Mouse (Mus musculus) adrenal gland, postnatal 25 days (tissue): ENCODE measurements around the gene Olfr1395. TPM values are rescaled to one million over a fixed set of nuclear protein-coding genes. Genes with fewer than 3 reads are reported as not detected.

Source experiments
- DNase-seq: peaks from one replicate; pipeline ENCODE4 v3.0.0; 2021; ENCODE audit warnings: mixed read lengths
- long read RNA-seq: library from polyadenylated mRNA; stranded (forward); transcript quantifications from one replicate; pipeline ENCODE4 v2.0.0, GENCODE M21; 2021
- total RNA-seq: library from RNA; stranded (reverse); gene quantifications from 2 replicates; pipeline ENCODE4 v1.2.3, GENCODE M21; 2021

The Olfr1395 gene
- total RNA-seq, result not detected in 2 replicates
- long read RNA-seq, result 0 reads

DNA sequence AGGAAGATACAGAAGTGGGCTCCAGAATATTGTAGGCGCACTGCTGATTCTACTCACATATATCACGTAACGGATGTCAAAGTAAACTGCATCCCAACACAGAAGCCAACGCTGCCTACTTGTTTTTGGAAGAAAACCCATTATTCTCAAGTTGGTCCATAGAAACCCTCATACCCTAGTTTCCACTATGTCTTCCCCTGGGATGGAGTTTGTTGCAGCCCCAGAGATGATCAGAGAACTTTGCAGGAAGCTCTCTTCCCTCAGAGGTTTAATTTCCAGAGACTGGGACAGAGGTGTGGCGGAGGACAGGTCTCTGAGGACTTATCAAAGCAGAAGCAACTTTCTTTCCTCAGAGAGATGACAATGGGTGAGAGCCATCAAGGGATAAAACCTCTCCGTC lies at the start of gene Olfr1395:
Gene Olfr1395 (plus strand): TSS at position 301 of the 400 bp plus-strand sequence.
- DNase-seq, result no peak

DNA sequence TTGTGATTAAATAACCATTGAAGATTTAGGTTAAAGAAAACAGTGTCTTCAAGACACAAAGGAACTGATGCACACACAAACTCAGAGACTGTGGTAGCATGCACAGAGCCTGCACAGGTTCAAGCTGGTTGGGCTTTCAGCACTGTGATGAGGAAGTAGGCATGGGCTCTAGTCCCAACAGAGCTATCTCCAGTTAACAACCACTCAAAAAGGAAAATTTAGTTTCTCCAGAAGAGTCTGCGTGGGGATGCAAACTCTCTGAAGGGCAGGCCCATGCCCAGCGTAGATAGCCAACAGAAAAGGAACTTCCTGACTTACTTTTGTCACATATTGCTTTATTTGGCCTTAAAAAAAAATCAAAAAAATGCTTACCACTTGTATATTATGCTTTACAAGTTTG lies 49.3 kb upstream of the Olfr1395 start:
- no peak for DNase-seq

DNA sequence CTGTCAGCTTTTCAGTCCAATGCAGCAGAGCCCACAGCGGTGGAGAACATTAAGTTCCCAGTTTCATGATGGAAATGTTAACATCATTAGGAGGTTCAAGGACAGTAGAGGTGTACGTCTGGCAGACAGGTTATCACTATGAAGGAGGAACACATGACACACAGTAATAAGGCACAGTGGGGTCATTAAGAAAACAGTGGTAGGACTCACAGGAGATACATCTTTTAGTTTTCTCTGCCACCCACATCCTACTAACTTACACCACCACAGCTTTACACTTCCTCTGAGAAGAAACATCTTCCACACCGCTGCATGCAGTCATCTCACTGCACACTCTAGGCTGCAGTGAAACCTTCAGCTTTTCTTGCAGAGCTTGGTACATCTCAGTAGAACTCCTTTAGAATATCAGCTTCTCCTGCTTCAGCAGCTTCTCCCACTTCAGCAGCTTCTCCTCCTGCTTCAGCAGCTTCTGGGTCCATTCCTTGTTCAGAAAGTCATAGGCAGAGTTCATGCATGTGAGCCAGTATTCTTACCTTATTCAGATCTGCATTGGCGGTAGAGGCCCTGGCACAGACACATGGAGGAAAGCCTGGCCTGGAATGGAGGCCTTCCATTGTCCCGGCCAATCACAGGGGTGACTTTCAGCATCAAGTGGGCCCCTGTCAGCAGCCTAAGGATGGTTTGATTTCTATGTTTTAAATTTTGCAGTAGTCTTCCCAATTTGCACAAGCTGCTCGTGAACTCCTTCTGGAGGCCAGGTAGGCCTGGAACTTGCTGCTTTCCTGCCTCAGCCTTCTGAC lies 48.0 kb upstream of the Olfr1395 start:
- DNase-seq, result no peak

DNA sequence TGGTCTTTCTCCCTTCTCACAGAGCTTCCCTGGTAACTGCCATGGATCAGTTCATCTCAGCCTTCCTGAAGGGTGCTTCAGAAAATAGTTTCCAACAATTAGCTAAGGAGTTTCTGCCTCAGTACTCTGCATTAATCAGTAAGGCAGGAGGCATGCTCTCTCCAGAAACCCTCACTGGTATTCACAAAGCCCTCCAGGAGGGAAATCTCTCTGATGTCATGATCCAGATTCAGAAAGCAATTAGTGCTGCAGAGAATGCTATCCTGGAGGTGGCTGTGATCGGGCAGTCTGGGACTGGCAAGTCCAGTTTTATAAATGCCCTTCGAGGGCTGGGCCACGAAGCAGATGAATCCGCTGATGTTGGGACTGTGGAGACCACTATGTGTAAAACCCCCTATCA lies 46.7 kb upstream of the Olfr1395 start:
- no peak for DNase-seq

DNA sequence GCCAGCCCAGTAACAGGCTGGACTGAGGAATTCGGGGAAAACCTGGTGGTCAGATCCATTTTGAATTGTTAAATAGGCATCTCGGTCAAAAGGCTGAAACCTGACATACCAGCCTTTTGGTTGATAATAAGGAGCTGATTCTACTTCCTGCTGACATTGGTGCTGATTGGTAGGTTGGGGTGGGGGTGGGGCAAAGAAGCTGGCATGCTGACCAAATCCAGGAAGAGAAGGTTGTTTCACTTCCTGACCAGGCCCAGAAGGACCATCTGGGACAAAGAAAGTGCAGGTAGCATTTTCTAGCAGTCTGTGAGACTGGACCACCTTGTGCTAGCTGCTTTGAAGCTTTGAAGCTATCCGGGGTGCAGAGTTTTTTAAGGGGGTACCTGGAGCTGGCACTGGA lies 41.7 kb upstream of the Olfr1395 start:
- DNase-seq, result no peak

DNA sequence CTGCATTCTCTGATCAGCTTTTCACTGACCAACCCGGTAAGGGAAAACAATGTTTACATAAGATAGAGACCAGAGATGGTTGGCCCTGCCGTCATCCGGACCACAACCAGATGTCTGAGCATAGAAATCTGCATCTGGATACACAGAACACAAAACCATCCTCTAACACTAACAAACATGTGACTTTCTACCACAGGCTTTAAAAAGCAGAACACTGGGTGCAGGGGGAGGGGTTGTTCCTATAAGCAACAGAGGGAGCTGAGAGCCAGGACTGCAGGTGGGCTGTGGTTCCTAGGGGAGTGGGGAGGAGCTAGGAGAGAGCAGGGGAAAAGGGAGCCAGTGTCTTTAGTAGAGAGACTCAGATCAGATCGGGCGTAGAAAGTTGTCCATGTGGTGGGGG lies 40.6 kb upstream of the Olfr1395 start:
- DNase-seq, result no peak

DNA sequence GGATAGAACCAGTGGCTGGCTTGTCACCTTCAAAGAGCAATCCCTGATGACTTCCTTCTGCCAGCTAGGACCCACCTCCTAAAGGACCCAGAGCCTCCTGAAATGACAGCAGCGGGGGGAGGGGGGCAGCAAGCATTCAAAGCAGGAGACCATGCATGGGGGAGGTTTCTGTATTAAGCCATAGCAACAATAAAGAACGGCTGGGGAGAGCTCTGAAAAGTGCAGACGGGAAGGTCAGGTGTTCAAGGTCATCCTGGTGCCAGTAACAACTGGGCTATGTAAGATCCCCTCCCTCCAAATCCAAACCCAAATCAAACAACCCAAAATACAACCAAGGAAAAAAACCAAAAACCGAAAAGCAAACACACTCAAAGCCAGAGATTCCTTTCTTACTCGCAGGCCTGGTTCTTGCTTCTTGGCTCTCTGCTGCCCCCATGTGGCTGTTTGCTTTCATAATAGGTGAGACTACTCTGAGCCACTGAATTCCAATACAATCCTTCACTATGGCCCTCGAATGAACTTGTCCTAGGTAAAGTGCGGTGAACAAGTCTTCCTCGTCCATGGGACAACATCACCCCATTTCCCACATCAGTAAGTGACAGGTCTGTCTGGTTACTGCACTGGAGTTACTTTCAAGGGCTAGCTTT lies 38.9 kb upstream of the Olfr1395 start:
- peak; percentile 91 for DNase-seq

DNA sequence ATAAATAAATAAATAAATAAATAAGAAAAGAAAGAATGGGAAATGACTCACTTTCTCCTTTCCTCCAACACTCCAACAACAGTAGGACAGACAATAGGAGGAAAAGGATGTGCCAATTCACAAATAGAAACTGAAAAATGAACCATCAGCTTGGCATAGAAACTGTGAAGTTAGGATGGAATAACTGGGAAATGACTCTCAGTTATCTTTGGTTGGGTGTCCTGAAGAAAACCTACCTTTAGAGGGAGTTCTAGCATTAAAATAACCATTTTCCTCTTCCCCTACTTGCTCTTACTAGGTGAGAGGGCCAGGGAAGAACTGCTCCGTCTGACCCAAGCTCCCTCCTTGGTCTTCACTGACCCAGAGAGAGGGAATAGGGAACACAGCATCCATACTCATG lies 36.3 kb upstream of the Olfr1395 start:
- DNase-seq, result no peak

DNA sequence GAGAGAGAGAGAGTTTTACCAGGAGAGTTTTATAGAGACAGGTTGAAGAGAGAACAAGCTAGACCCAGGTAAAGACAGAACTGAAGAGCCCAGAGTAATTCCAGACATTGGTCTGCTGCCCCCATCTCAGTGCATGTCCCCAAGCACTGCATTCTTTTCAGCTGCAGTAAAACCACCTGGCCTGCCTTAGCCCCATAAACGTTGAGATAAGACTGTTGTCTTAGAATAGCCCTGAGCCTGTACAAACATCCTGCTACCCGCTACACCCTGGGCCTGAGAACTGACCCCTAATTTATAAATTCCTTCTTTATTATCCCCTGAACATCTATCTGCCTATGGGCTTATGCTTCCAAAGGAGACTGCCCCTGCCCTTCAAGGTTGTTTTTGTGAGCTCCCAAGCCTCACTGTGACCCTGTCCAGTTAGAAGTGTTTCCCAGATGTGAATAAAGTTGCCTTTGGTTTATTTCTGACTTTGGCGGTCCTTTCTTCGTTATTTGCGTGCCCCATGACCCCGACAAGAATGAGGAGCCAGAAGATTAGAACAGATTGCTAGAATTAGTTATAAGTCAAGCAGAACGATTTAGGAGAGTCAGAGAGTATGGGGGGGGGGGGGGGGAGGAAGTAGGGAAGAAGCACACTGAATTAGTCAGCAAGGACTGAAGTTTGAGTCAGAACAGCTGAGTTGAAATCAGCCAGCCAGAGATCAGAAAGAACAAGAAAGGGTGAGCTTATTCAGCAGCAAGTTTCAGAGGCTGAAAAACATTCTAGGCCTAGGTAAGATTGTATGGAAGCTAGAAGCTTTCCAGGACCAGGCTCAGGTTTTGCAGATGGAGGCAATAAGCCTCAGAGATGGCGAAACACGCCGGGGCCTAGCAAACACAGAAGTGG lies 34.2 kb upstream of the Olfr1395 start:
- no peak for DNase-seq

DNA sequence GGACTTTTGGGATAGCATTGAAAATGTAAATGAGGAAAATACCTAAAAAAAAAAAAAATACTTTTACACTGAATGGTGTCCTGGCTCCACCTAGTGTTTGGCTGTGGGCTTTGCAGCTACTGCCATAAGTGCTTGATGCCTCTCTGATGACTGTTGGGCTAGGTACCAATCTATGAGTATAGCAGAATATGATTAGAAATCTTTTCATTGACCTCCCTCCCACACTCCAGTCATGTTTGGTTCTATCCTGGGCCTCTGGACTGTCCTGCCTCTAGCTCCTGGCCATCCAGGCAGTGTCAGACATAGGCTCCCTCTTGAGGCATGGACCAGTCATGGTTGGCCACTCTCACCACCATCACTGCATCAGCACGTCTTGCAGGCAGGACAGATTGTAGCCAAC lies 33.2 kb upstream of the Olfr1395 start:
- peak; percentile 27 for DNase-seq

DNA sequence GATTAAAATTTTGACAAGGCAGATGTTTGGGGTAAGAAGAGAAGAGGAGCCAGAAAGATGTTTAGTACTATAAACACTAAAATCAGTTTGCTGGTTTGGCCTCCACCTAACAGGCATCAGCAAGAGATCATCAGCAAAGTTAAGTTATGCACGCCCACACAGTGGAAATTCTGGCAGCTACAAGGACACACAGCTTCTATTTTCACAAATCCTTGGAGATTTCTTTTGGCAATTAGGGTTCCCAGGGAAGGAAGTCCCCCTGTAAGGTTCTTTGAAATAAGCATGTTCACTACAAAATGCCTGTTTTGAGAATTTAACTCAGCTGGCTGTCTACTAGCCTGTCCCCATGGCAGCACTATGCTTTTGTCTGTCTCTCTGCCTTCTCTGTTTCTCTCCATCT lies 31.1 kb upstream of the Olfr1395 start:
- DNase-seq, result no peak

DNA sequence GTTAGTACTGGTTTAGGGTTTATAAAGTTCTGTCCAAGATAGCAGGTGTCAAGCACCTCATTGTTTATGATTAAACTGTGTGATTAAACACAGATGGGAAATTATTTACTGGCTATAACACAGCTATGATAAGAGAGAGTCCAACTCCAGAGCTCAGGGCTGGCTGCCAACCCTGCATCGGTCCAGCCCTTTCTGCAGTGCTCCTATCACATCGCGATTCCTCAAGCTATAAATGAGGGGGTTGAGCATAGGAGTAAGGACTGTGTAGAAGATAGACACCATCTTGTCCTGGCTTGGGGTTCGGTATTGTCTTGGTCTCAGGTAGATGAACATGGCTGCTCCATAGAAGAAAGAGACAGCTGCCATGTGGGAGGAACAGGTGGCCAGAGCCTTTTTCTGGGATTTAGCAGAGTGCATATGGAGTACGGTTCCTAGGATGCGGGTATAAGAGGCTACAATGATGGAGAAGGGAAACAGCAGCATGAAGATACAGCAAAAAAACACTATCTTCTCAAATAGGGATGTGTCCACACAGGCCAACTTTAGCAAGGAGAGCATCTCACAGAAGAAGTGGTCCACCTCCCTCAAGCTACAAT lies 29.4 kb upstream of the Olfr1395 start:
- no peak for DNase-seq

DNA sequence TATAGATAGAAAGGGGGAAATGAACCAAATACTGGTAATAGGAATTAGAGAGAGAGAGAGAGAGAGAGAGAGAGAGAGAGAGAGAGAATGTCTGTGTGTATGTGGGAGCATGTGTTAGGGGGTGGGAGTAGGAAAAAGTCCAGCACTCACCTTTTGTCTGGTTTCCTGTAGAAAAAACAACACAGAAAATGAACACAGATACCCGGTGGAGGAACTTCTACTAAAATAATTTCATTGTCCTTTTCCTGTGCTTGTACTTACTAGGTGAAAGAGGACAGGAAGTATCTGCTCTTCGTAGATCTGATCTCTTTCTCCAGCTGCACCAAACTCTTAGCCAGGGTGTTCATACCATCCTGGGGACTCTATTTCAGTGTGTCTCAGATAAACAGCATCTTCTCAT lies 27.9 kb upstream of the Olfr1395 start:
- no peak for DNase-seq

DNA sequence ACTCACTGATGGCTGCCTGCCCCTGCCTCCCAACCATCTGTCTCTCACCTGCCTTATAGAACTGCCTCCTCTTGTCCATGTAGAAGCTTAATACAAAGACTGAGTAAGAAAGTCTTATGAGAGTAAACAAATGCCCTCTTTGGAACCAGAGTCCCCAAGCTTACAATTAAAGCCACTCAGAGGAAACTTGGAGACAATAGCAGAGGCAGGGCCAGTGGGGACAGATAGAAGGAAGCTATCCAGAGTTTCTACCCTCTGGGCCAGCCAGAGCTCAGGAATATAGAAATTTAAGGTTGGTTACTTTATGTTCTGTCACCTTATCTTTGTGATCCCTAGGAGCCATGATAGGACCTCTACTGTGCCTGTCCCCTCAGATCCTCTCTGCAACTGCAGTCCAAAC lies 27.3 kb upstream of the Olfr1395 start, which contains the start of gene Olfr1396:
Gene Olfr1396 (minus strand): TSS at position 101 of the 400 bp plus-strand sequence.
- no peak for DNase-seq

DNA sequence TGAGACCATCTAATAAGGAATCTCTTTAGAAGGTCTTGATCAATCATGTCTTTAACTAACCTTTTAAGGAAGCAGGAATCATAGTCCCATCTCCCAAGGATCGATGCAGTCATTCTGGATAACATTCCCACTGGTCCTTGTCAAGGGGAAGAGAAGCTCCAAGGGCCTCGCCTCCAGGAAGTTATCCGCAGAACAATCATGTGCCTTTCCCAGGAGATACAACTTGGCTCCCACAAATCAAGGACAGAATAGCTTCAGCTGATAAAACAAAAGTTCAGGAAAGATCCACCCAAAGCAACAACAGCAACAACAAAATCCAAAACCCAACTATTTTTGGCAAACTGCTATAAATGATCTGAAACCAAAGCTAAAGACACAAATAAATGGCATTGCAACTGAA lies 22.4 kb upstream of the Olfr1395 start:
- no peak for DNase-seq

DNA sequence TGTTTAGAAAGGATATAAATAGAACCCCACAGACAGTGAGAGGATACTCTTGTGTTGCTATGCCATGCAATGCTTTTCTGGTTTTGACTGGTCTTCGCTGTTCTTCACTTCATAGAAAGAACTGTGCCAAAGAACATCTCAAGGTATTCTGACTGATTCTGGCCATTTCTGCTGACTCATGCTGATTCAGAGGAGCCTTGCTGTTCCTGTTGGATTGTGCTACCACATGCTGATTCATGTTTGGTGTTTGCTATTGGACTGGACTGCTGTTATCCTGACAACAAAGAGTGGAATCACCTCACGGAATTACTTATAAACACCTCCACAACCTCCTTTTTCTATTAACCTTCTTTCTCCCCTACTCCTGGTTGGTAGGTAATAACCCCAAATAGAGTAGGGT lies 17.9 kb upstream of the Olfr1395 start:
- DNase-seq, result no peak

DNA sequence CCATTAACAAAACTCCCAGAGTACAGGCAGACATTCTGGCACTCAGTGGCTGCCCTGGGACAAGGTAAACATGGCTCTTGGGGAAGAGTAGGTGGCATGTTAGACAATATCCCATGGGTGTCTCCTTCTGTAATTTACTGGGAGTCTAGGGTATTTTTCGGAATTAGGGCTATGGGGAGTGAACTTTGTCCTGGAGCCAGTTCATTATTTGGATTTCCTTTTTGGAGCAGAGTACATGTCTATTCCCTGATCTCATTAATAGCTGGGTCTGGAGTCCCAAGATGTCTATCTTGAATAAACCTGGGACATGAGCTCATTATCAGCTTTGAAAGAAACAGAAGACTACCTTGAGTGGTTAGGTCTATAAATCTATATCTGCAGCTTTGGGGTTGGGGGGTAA lies 12.0 kb downstream of the Olfr1395 start, which contains the start of gene Olfr1394:
Gene Olfr1394 (plus strand): TSS at position 301 of the 400 bp plus-strand sequence.
- DNase-seq, result no peak

DNA sequence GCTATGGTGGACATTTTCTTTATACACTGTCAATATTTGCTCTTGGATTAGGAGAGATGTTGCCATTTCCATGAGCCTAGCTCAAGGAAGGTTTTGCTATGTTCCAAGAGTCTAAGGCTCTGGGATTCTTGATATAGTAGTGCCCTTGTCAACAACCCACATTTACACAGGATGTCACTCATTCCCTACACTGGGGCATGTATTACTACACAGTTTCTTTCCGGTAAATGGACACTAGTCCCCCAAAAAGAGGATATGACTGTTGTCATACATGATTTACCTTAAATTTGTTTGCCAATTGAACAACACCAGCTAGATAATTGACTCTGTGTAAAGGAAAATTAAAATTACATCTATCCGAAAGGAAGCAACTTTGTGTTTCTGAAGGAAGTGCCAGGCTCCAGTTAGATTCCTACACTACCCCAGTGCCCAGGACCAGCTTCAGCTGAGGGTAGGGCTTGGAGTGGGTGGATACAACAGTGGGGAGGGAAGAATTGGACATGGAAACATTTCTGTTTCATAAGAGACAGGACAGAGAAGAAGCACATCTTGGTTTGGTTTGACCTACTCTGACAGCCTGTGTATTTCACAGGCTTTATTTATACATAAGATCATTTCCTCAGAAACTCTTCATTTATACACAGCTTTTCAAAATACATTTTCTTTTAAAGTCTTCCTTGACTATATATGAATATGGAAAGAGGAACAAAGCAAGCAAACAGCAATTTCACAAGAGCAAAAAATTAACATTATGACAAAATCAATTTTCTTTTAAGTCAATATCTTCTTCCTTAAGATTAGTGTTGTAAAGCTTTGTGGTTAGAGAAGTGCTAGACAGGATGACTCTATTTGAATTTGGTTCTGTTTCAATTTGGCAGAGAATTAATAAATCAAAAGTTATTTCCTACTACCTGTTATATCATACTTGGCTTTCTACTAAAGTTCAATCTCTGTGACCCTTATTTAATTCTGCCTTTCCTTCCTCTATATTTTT lies 15.0 kb downstream of the Olfr1395 start:
- DNase-seq, result no peak

DNA sequence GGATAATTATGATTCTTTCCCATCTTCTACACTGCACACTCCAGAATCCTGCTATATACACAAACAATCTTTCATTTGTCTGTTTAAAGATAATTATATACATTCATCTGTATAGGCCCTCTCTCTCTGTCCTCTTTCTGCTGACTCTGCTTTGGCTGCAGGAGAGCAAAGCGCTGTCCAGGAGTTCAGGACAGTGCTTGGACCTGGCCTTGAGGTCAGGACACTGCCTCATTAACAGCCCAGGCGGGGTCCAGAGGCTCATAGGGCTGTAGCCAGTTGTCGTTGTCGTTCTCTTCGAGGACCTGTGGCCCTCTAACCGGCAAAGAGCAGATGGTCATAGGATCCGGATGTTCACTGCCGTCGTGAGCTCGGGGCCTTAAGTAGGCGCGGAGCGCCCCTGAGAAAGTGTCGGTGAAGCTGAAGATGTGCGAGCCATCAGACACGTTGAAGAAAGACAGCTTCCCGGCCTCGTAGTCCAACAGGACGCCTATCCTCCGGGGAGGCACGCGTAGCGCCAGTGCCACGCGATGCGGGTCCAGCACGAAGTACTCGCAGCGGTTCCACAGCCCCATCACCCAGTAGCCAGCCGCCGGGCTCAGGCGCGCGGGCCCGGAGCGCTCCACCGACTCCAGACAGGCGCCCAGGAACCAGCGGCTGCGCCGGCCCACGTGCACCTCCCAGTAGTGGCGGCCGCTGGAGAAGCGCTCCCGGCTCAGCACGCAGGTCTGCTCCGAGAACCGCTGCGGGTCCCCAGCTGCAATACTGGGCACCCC lies 27.0 kb downstream of the Olfr1395 start:
- DNase-seq, result peak; percentile 18

DNA sequence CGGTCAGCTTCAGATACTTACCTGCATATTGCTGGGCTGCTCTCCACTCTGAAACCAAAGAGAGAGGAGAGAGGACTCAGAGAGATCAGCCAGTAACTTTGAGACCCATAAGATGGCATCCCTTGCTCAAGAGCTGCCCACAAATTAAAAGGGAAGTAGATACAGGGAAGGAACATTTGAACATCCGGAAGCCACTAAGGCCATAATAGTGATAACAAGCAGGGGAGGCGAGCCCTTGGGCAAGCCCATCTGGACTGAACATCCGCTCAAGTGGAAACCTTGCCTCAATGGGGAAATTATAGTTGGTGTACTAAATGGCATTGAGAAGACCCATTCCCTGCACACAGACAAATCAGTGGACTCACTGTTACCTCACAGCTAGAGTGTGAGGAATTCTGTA lies 28.5 kb downstream of the Olfr1395 start:
- no peak for DNase-seq
